Mouse (Mus musculus) heart, postnatal 14 days (tissue): ENCODE results near the gene Ciao2b. TPM values are rescaled to one million over a fixed set of nuclear protein-coding genes. Genes with fewer than 3 reads are reported as not detected.

Experiments
- DNase-seq, 2 experiments: peaks; one replicate each; pipeline ENCODE4 v3.0.0; 2021 to 2022
- intact Hi-C: fragments of 180-260 bp; cut with DNase I; formaldehyde crosslinking; loops from one replicate; pipeline ENCODE4 v1.15.1; 2025
- total RNA-seq, 2 experiments: library from RNA; stranded (reverse); gene quantifications; 2 replicates each; pipeline ENCODE4 v1.2.3; 2021

Ciao2b gene
- total RNA-seq, 2 experiments from 2014 or later: 52.9 to 63.6 TPM

- no peak for DNase-seq
- intact Hi-C loops: loop anchor here (10.0 kb wide), 2 partner anchors 582 to 632 kb away; partner anchors contain the start of genes Cbfb and D230025D16Rik
Observed at GRCm38 (mm10) chr8:104592566-104592965, 49.2 kb downstream of the Ciao2b start.

GRCm38 (mm10) chr8:104591856-104592255, 49.9 kb downstream of the Ciao2b start:
- intact Hi-C loops: loop anchor here (10.0 kb wide), 2 partner anchors 583 to 633 kb away; partner anchors contain the start of genes Cbfb and D230025D16Rik
- no peak for DNase-seq

- intact Hi-C loops: loop anchor here (10.0 kb wide), 2 partner anchors 584 to 634 kb away; partner anchors contain the start of genes Cbfb and D230025D16Rik
- peak; percentile 88 to 91 for DNase-seq
Observed at GRCm38 (mm10) chr8:104591133-104591834, 50.5 kb downstream of the Ciao2b start, which contains the start of gene Pdp2. Pdp2 (plus strand) TSS chr8:104591451.

- DNase-seq: no peak
- intact Hi-C loops: loop anchor here (10.0 kb wide), 2 partner anchors 585 to 635 kb away; partner anchors contain the start of genes Cbfb and D230025D16Rik
Observed at GRCm38 (mm10) chr8:104590284-104590683, 51.5 kb downstream of the Ciao2b start.

Other genes starting within 250 kb of the Ciao2b start
- gene Cmtm4, start 246.2 kb downstream of the Ciao2b start, total RNA-seq: 10 to 100 TPM; 12.1 to 13.6 TPM
- gene Dync1li2, start 198.9 kb downstream of the Ciao2b start, total RNA-seq: 100 to 1,000 TPM; 101 to 110 TPM
- gene Terb1, start 132.1 kb downstream of the Ciao2b start, total RNA-seq: not detected
- 10 to 100 TPM; 28.3 to 30.0 TPM for gene Nae1, start 107.3 kb downstream of the Ciao2b start, total RNA-seq
- 1 to 10 TPM; 4.8 to 4.9 TPM for gene Car7, start 107.3 kb downstream of the Ciao2b start, total RNA-seq
- gene Pdp2, start 50.5 kb downstream of the Ciao2b start, total RNA-seq: 10 to 100 TPM; 17.0 to 18.2 TPM
- gene Cdh16, start 17.6 kb downstream of the Ciao2b start, total RNA-seq: 1 to 10 TPM; 3.3 to 3.5 TPM
- 100 to 1,000 TPM; 198 to 203 TPM for gene Rrad, start 10.6 kb downstream of the Ciao2b start, total RNA-seq
- gene Ces2a, start 92.0 kb upstream of the Ciao2b start, total RNA-seq: not detected
- under 1 TPM; 0.39 to 0.43 TPM for gene Ces2b, start 189.6 kb upstream of the Ciao2b start, total RNA-seq
- gene Ces2c, start 205.1 kb upstream of the Ciao2b start, total RNA-seq: not detected